Comparison of ENCODE assay signal across 10 mouse cellular contexts in genomic region chr9:72955546-72955945, GRCm38 (mm10). TPM values are rescaled to one million over a fixed set of nuclear protein-coding genes. Genes with fewer than 3 reads are reported as not detected.
DNase-seq lines count a peak whose midpoint lies in the region; ATAC-seq lines count a peak whose summit lies in the region.
"Had no signal": no experiment of that assay in that cellular context is flagged by ENCODE, and none has a peak within 500 bp of the region (broad histone marks: within the 10 kb centered on the region; RNA-seq: fewer than 3 reads in every experiment).

No protein-coding gene starts in this region.

- H3K4me1 ChIP-seq in midbrain, embryonic 14.5 days (ENCODE audit: control insufficient read depth, insufficient read depth, low read length), result peaks cover 9% of the 10 kb centered on the region
- H3K4me1 ChIP-seq in midbrain, embryonic 16.5 days (ENCODE audit: control insufficient read depth, insufficient read depth, low read length), result peaks cover 4% of the 10 kb centered on the region

- H3K9ac ChIP-seq in midbrain, embryonic 14.5 days (replicated peaks; ENCODE audit: low read length), result no peak overlapping the region
- no peak overlapping the region for H3K9ac ChIP-seq in midbrain, embryonic 16.5 days (ENCODE audit: low read depth, low read length)
- H3K9ac ChIP-seq: limb, embryonic 12.5 days had no signal

- no peaks in the 10 kb centered on the region for H3K36me3 ChIP-seq in midbrain, embryonic 14.5 days (ENCODE audit: control insufficient read depth, insufficient read depth, low read length)
- H3K36me3 ChIP-seq in midbrain, embryonic 16.5 days (ENCODE audit: control insufficient read depth, insufficient read depth, low read length), result no peaks in the 10 kb centered on the region
- H3K36me3 ChIP-seq: limb, embryonic 12.5 days had no signal

- no peak overlapping the region for H3K4me2 ChIP-seq in midbrain, embryonic 14.5 days (ENCODE audit: low read length)
- H3K4me2 ChIP-seq in midbrain, embryonic 16.5 days (ENCODE audit: low read length), result no peak overlapping the region
- H3K4me2 ChIP-seq: limb, embryonic 12.5 days had no signal

- H3K27me3 ChIP-seq in midbrain, embryonic 14.5 days (ENCODE audit: control insufficient read depth, insufficient read depth, low read length), result no peaks in the 10 kb centered on the region
- H3K27me3 ChIP-seq in midbrain, embryonic 16.5 days (ENCODE audit: control insufficient read depth, insufficient read depth, low read depth, low read length), result no peaks in the 10 kb centered on the region
- H3K27me3 ChIP-seq: limb, embryonic 12.5 days had no signal

- intact Hi-C loops in heart, postnatal 36 days (cut with DNase I), result no loop called here

- WGBS in midbrain, embryonic 14.5 days, result 22% methylated on average over 1 of the region's 1 CpGs
- 18% methylated on average over 1 of the region's 1 CpGs for WGBS in midbrain, embryonic 16.5 days

- no peaks in the 10 kb centered on the region for H3K9me3 ChIP-seq in midbrain, embryonic 14.5 days (ENCODE audit: control insufficient read depth, low read length)
- no peaks in the 10 kb centered on the region for H3K9me3 ChIP-seq in midbrain, embryonic 16.5 days (replicated peaks; ENCODE audit: control insufficient read depth, low read length, poor library complexity, severe bottlenecking)
- H3K9me3 ChIP-seq: limb, embryonic 12.5 days had no signal

- no peak for DNase-seq in frontal cortex, postnatal 25 days (ENCODE audit: low spot score in 2 of 2)
- DNase-seq in midbrain, embryonic 14.5 days, result peak; percentile 68
- peak; percentile 60 for DNase-seq in brain, adult 2 months (ENCODE audit: low read depth, low spot score)
- peak; percentile 29 to 51 for DNase-seq in heart, postnatal 36 days
- peak; percentile 47 to 59 for DNase-seq in thymus, postnatal 10 days (ENCODE audit: low spot score in 2 of 2)

- no peak overlapping the region for H3K4me3 ChIP-seq in midbrain, embryonic 14.5 days (replicated peaks; ENCODE audit: low read depth, low read length)
- H3K4me3 ChIP-seq in midbrain, embryonic 16.5 days (ENCODE audit: low read depth, low read length), result no peak overlapping the region
- H3K4me3 ChIP-seq: limb, embryonic 12.5 days had no signal

- ATAC-seq in frontal cortex, adult (ENCODE audit: low TSS enrichment), result peak; percentile 51
- ATAC-seq in midbrain, embryonic 14.5 days (ENCODE audit: low FRiP score, low TSS enrichment), result no peak
- ATAC-seq in midbrain, embryonic 16.5 days, result no peak
- peak; percentile 59 for ATAC-seq in megakaryocyte, adult 5-6 weeks (ENCODE audit: poor library complexity, severe bottlenecking)

- H3K27ac ChIP-seq in midbrain, embryonic 14.5 days (replicated peaks; ENCODE audit: low read depth, low read length), result no peak overlapping the region
- no peak overlapping the region for H3K27ac ChIP-seq in midbrain, embryonic 16.5 days (ENCODE audit: low read length)
- H3K27ac ChIP-seq: limb, embryonic 12.5 days had no signal

RNA-seq across cellular contexts. Expression of gene Dyx1c1, which starts 3.0 kb away (rescaled TPM):
- 1.7 and 1.8 TPM in 2 replicates for polyA plus RNA-seq in midbrain, embryonic 14.5 days (2014; fragmentation: Nextera tagmentation; extraction: Ambion mirVana)
- 2.6 and 2.8 TPM in 2 replicates for polyA plus RNA-seq in midbrain, embryonic 16.5 days (2015; fragmentation: Nextera tagmentation; extraction: Ambion mirVana)
- under 1 TPM; 0.50 to 0.84 TPM for total RNA-seq in heart, postnatal 36 days (2021)
- 0.25 and 0.68 TPM in 2 replicates for total RNA-seq in megakaryocyte, adult 5-6 weeks (2015)
- 0.18 and 0.33 TPM in 2 replicates for total RNA-seq in megakaryocyte, adult 5-6 weeks (2017)

RNA-seq across cellular contexts. Expression of gene Gm44503, which starts 3.1 kb away (rescaled TPM):
- polyA plus RNA-seq in midbrain, embryonic 14.5 days (2014; fragmentation: Nextera tagmentation; extraction: Ambion mirVana), result not detected in 2 replicates
- not detected in 2 replicates for polyA plus RNA-seq in midbrain, embryonic 16.5 days (2015; fragmentation: Nextera tagmentation; extraction: Ambion mirVana)
- total RNA-seq in heart, postnatal 36 days (2021), result not detected
- total RNA-seq in megakaryocyte, adult 5-6 weeks (2015), result not detected in 2 replicates
- not detected in 2 replicates for total RNA-seq in megakaryocyte, adult 5-6 weeks (2017)
- polyA plus RNA-seq: limb, embryonic 12.5 days; stomach, embryonic 16.5 days had no signal

RNA-seq across cellular contexts. Expression of gene Ccpg1os, which starts 29.6 kb away (rescaled TPM):
- polyA plus RNA-seq in midbrain, embryonic 14.5 days (2014; fragmentation: Nextera tagmentation; extraction: Ambion mirVana), result 20.8 and 25.2 TPM in 2 replicates
- polyA plus RNA-seq in midbrain, embryonic 16.5 days (2015; fragmentation: Nextera tagmentation; extraction: Ambion mirVana), result 24.2 and 24.9 TPM in 2 replicates
- 1 to 10 TPM; 8.9 to 9.7 TPM for total RNA-seq in heart, postnatal 36 days (2021)
- 1.7 and 2.4 TPM in 2 replicates for total RNA-seq in megakaryocyte, adult 5-6 weeks (2015)
- 1.1 and 4.9 TPM in 2 replicates for total RNA-seq in megakaryocyte, adult 5-6 weeks (2017)

RNA-seq across cellular contexts. Expression of gene Ccpg1, which starts 29.7 kb away (rescaled TPM):
- 28.4 and 44.1 TPM in 2 replicates for polyA plus RNA-seq in midbrain, embryonic 14.5 days (2014; fragmentation: Nextera tagmentation; extraction: Ambion mirVana)
- polyA plus RNA-seq in midbrain, embryonic 16.5 days (2015; fragmentation: Nextera tagmentation; extraction: Ambion mirVana), result 51.8 and 52.3 TPM in 2 replicates
- total RNA-seq in heart, postnatal 36 days (2021), result 10 to 100 TPM; 81.3 to 92.5 TPM
- total RNA-seq in megakaryocyte, adult 5-6 weeks (2015), result 74.2 and 85.3 TPM in 2 replicates
- total RNA-seq in megakaryocyte, adult 5-6 weeks (2017), result 168 and 169 TPM in 2 replicates

RNA-seq across cellular contexts. Expression of gene Pygo1, which starts 30.1 kb away (rescaled TPM):
- polyA plus RNA-seq in midbrain, embryonic 14.5 days (2014; fragmentation: Nextera tagmentation; extraction: Ambion mirVana), result 15.5 and 16.3 TPM in 2 replicates
- 13.5 and 14.2 TPM in 2 replicates for polyA plus RNA-seq in midbrain, embryonic 16.5 days (2015; fragmentation: Nextera tagmentation; extraction: Ambion mirVana)
- total RNA-seq in heart, postnatal 36 days (2021), result 10 to 100 TPM; 11.9 to 12.5 TPM
- total RNA-seq in megakaryocyte, adult 5-6 weeks (2015), result not detected in 2 replicates
- total RNA-seq in megakaryocyte, adult 5-6 weeks (2017), result not detected in 2 replicates

Comparison
In these comparisons a context has a peak if more than half of its experiments do, and no peak if none do; other contexts are left out.
1. ATAC-seq: peak in frontal cortex, adult (single experiment) and megakaryocyte, adult 5-6 weeks (single experiment); none in midbrain, embryonic 14.5 days (single experiment) and midbrain, embryonic 16.5 days (single experiment).
2. DNase-seq: peak in midbrain, embryonic 14.5 days (single experiment), brain, adult 2 months (single experiment), heart, postnatal 36 days (2 of 2) and thymus, postnatal 10 days (2 of 2); none in frontal cortex, postnatal 25 days (0 of 2).